Mouse (Mus musculus): Measurements from ENCODE around the gene Cmah. TPM values are rescaled to one million over a fixed set of nuclear protein-coding genes. Genes with fewer than 3 reads are reported as not detected.

The Cmah gene
- polyA plus RNA-seq, 1 experiment: 1.1 TPM

DNA sequence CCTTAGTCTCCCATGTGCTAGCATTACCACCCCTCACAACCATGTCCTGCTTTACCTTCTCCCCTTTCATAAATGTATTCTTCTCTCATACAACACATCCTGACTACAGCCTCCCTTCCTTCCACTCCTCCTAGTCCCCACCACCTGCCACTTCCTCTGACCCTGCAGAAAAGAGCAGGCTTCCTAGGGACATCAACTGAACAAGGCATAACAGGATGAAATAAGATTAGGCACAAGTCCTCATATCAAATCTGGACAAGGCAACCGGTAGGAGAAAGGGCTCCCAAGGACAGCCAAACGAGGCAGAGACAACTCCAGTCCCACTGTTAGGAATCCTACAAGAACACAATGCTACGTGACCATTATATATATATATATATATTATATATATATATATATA is 104.4 kb downstream of the Cmah start:
- H3K27ac ChIP-seq (ENCODE audit: insufficient read depth, low read length): no peak overlapping the region
- H3K4me1 ChIP-seq (ENCODE audit: control insufficient read depth, insufficient read depth, low read length): no peaks in the 10 kb centered on the region
- no peak for TF ChIP-seq CTCF (IDR thresholded peaks at IDR 0.05; ENCODE audit: borderline replicate concordance, insufficient read depth, low read length)
- TF ChIP-seq POLR2A (IDR thresholded peaks at IDR 0.05; ENCODE audit: low read depth, low read length): no peak
- no peak overlapping the region for H3K4me3 ChIP-seq (ENCODE audit: insufficient read depth, low read length)

DNA sequence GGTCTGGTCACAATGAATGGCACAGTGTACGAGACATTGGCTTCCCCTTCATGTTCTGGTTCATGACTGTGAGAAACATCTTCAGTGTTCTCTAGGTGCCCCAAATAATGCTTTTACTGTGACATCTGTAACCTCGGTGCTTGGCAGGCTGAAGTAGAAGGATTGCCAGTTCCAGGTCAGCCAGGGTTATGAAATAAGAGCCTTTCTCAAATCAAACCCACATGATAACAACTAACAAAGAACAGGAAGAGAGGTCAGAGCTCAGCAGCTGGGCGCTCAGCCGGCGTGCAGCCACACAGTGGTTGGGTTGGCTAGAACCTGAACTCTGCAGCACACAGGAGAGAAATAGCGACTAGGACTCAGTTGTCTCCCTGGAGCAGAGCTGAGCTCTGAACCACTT is 115.1 kb downstream of the Cmah start:
- no peak overlapping the region for H3K4me3 ChIP-seq (ENCODE audit: insufficient read depth, low read length)
- TF ChIP-seq CTCF (IDR thresholded peaks at IDR 0.05; ENCODE audit: borderline replicate concordance, insufficient read depth, low read length) (no peak), POLR2A (IDR thresholded peaks at IDR 0.05; ENCODE audit: low read depth, low read length) (no peak)
- no peaks in the 10 kb centered on the region for H3K4me1 ChIP-seq (ENCODE audit: control insufficient read depth, insufficient read depth, low read length)
- no peak overlapping the region for H3K27ac ChIP-seq (ENCODE audit: insufficient read depth, low read length)

DNA sequence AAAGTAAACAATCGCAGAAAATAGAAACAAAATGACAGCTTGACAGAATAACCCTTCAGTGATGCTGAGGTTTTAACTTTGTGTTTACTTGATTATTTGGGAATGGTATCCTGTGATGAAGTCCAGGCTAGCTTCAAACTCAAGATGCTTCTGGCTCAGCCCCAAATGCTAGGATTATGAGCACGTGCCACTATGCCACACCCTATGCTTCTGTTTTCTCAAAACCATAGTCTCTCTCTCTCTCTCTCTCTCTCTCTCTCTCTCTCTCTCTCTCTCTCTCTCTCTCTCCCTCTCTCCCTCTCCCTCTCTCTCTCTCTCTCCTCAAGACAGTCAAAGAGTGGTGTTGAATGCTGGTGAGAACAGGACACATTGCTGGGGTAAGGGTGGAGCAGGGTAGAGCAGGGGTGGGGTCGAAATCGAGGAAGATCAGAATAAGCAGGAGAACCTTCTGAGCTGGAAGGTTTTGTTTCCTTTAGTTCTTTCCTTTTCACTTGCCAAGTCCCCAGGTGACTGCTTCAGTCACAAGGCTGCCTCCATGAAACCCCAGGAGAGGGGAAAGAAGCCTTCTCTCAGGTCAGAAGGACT is 116.7 kb downstream of the Cmah start:
- TF ChIP-seq POLR2A (IDR thresholded peaks at IDR 0.05; ENCODE audit: low read depth, low read length) (no peak), CTCF (IDR thresholded peaks at IDR 0.05; ENCODE audit: borderline replicate concordance, insufficient read depth, low read length) (no peak)
- H3K4me3 ChIP-seq (ENCODE audit: insufficient read depth, low read length): no peak overlapping the region
- H3K27ac ChIP-seq (ENCODE audit: insufficient read depth, low read length): no peak overlapping the region
- H3K4me1 ChIP-seq (ENCODE audit: control insufficient read depth, insufficient read depth, low read length): no peaks in the 10 kb centered on the region

DNA sequence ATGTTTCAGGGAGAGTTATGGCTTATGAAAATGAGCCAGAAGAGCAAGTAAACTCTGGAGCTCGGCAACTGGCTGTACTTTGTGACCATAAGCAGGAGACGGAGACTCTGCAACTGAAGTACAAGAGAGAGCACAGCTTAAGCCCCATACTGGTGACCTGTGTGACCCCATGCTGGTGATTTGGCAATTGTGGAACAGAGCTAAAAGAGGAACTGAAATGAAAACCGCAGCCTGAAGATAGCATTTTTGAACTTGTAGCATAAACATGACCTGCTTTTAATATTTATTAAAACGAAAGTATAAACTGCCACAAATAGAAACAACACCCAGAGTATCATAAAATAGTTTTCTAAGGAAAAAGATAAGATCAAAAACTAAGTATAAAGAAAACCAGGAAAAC is 117.5 kb downstream of the Cmah start:
- TF ChIP-seq CTCF (IDR thresholded peaks at IDR 0.05; ENCODE audit: borderline replicate concordance, insufficient read depth, low read length) (no peak), POLR2A (IDR thresholded peaks at IDR 0.05; ENCODE audit: low read depth, low read length) (no peak)
- H3K4me3 ChIP-seq (ENCODE audit: insufficient read depth, low read length): no peak overlapping the region
- H3K4me1 ChIP-seq (ENCODE audit: control insufficient read depth, insufficient read depth, low read length): no peaks in the 10 kb centered on the region
- no peak overlapping the region for H3K27ac ChIP-seq (ENCODE audit: insufficient read depth, low read length)

DNA sequence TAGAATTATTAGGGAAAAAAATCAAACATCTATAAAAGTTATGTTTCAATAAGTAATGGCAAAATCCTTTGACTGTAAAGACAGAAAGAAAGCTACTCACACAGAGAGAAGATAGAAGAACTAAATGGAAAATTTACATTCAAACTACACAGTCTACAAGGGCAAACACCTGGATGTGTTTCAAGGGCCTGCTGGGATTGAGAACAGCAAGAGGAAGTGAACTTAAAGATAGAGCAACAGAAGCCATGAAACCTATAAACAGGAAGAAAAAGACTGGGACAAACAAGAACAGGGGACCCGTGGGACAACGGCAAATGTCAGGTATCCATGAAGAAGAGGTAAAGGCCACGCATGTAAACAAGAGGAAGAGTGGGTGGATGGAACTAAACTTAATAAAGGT is 118.0 kb downstream of the Cmah start:
- TF ChIP-seq CTCF (IDR thresholded peaks at IDR 0.05; ENCODE audit: borderline replicate concordance, insufficient read depth, low read length): no peak
- no peak for TF ChIP-seq POLR2A (IDR thresholded peaks at IDR 0.05; ENCODE audit: low read depth, low read length)
- H3K27ac ChIP-seq (ENCODE audit: insufficient read depth, low read length): no peak overlapping the region
- H3K4me1 ChIP-seq (ENCODE audit: control insufficient read depth, insufficient read depth, low read length): no peaks in the 10 kb centered on the region
- H3K4me3 ChIP-seq (ENCODE audit: insufficient read depth, low read length): no peak overlapping the region

DNA sequence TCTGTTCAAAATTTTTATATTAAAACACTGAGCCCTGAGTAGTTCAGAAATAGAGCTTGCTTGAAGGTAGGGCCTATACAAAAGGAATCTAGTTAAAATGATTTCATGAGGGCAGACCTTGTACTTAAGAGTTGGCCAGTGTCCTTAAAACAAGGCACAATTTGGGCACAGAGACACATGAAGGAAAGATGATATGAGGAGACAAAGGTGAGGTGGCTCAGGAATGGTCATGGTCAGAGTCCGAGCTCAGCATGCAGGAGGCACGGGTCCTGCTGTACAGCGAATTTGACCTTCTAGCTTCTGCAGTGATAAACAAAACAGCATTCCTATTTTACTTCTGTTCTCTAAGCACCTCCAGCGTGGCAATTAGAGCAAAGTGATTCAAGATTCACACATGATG is 118.9 kb downstream of the Cmah start:
- Histone ChIP-seq H3K27ac (ENCODE audit: insufficient read depth, low read length) (no peak overlapping the region), H3K4me3 (ENCODE audit: insufficient read depth, low read length) (no peak overlapping the region), H3K4me1 (ENCODE audit: control insufficient read depth, insufficient read depth, low read length) (no peaks in the 10 kb centered on the region)
- TF ChIP-seq CTCF (IDR thresholded peaks at IDR 0.05; ENCODE audit: borderline replicate concordance, insufficient read depth, low read length) (no peak), POLR2A (IDR thresholded peaks at IDR 0.05; ENCODE audit: low read depth, low read length) (no peak)

DNA sequence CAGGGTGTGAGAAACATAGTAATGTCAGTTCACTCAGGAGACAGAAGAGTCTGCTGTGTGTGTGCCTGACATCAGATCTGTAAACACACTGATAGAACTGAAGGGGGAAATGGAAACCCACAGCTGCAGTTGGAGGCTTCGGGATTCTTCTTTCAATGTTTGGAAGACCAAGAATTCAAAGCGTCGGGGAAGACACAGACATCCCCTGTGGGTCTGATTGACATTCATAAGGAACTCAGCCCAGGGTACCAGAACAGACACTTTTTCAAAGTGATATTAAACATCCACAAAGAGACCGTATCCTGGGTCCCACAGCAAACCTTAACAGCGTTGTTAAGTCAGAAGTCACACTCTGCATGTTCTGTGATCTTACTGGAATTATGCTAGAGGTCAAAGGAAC is 119.8 kb downstream of the Cmah start:
- Histone ChIP-seq H3K4me1 (ENCODE audit: control insufficient read depth, insufficient read depth, low read length) (no peaks in the 10 kb centered on the region), H3K27ac (ENCODE audit: insufficient read depth, low read length) (no peak overlapping the region), H3K4me3 (ENCODE audit: insufficient read depth, low read length) (no peak overlapping the region)
- no peak for TF ChIP-seq CTCF (IDR thresholded peaks at IDR 0.05; ENCODE audit: borderline replicate concordance, insufficient read depth, low read length)
- TF ChIP-seq POLR2A (IDR thresholded peaks at IDR 0.05; ENCODE audit: low read depth, low read length): no peak

DNA sequence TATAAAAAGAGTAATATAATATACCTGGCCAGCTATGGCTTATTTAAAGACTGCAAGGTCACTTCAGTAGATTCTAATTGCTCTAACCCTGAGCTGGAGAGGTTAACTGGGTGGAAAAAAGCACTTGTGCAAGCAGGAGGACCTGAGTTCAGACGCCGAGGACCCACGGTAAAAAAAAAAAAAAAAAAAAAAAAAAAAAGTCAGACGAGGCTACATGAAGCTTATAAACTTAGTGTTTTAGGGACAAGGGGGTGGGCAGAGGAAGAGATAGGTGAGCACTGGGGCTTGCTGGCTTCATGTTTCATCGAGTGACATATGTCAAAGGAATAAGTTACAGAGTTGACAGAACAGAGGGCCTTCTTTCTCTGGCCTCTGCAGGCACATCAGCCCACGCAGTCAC is 121.4 kb downstream of the Cmah start:
- Histone ChIP-seq H3K27ac (ENCODE audit: insufficient read depth, low read length) (no peak overlapping the region), H3K4me3 (ENCODE audit: insufficient read depth, low read length) (no peak overlapping the region), H3K4me1 (ENCODE audit: control insufficient read depth, insufficient read depth, low read length) (no peaks in the 10 kb centered on the region)
- TF ChIP-seq POLR2A (IDR thresholded peaks at IDR 0.05; ENCODE audit: low read depth, low read length): no peak

DNA sequence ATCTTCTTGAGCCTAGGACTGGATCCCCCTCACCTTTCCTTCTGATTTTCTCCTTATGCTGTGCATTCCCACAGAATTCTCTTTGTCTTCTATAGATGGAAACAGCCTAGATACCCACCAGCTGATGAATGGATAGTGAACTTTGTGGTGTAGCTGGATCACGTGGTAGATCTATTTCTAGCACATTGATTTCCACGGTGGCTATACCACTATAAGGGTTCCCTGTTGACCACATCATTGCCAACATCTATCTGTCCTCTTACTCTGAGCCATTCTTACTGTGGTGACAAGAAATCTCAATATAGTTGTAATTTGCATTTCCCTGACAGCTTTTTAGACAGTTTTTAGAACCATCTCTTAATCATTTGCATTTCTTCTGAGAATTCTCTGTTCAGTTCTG is 124.3 kb downstream of the Cmah start:
- Histone ChIP-seq H3K4me3 (ENCODE audit: insufficient read depth, low read length) (no peak overlapping the region), H3K27ac (ENCODE audit: insufficient read depth, low read length) (no peak overlapping the region), H3K4me1 (ENCODE audit: control insufficient read depth, insufficient read depth, low read length) (no peaks in the 10 kb centered on the region)
- no peak for TF ChIP-seq POLR2A (IDR thresholded peaks at IDR 0.05; ENCODE audit: low read depth, low read length)
- TF ChIP-seq CTCF (IDR thresholded peaks at IDR 0.05; ENCODE audit: borderline replicate concordance, insufficient read depth, low read length): no peak

DNA sequence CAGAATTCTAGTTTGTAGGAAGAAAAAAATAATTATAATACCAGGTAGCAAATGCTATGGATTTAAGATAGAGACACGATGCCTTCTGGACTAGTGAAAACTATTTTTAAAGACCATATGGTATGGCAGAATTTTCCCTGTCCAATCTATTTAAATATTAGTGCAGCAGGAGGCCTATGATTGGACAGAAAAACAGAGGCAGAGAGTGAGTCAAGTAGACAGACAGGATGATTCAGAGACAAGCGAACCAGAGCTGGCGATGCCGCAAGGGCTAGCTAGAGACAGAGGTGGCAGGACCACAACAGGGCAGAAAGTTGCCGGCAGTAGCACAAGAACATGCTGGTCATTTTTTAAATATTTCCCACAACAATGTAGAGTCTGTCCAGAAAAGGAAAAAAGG is 126.5 kb downstream of the Cmah start:
- TF ChIP-seq CTCF (IDR thresholded peaks at IDR 0.05; ENCODE audit: borderline replicate concordance, insufficient read depth, low read length) (no peak), POLR2A (IDR thresholded peaks at IDR 0.05; ENCODE audit: low read depth, low read length) (no peak)
- no peaks in the 10 kb centered on the region for H3K4me1 ChIP-seq (ENCODE audit: control insufficient read depth, insufficient read depth, low read length)
- H3K27ac ChIP-seq (ENCODE audit: insufficient read depth, low read length): no peak overlapping the region
- no peak overlapping the region for H3K4me3 ChIP-seq (ENCODE audit: insufficient read depth, low read length)

DNA sequence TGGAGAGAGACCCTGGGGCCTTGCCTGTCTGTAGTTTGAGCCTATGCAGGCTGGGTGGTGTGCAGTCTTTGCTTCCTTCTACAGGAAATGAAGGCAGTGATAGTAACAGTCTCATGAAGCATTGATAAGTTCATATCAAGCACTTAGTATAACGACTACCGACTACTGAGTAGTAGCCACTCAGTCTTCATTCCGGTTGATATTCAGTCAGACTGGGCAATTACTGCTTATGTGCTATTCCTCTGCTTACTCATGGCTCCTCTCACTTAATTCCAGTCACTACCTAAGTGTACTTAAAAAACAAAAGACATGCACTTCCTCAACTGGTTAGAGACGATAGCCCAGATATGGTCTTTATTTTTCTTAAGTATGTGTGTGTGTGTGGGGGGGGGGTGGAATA is 129.2 kb downstream of the Cmah start:
- Histone ChIP-seq H3K4me3 (ENCODE audit: insufficient read depth, low read length) (no peak overlapping the region), H3K27ac (ENCODE audit: insufficient read depth, low read length) (no peak overlapping the region), H3K4me1 (ENCODE audit: control insufficient read depth, insufficient read depth, low read length) (no peaks in the 10 kb centered on the region)
- TF ChIP-seq POLR2A (IDR thresholded peaks at IDR 0.05; ENCODE audit: low read depth, low read length): no peak
- no peak for TF ChIP-seq CTCF (IDR thresholded peaks at IDR 0.05; ENCODE audit: borderline replicate concordance, insufficient read depth, low read length)
